Mouse (Mus musculus) limb, embryonic 14.5 days (tissue): ENCODE results near the gene Gm45213. TPM values are rescaled to one million over a fixed set of nuclear protein-coding genes. Genes with fewer than 3 reads are reported as not detected.

Source experiments
- ATAC-seq: fragments of 200-750 bp; cut with Nextera tagmentation; 2 replicates; pipeline ENCODE4 v1.8.0; 2017; ENCODE audit warnings: low read depth, moderate number of reproducible peaks, moderate TSS enrichment; ENCODE audit not compliant: low FRiP score
- DNase-seq: peaks from one replicate; pipeline ENCODE4 v3.0.0-alpha.2; 2015; ENCODE audit warnings: low spot score
- H3K27ac ChIP-seq: fragments of 300-500 bp; sonication (generic); replicated peaks from 2 replicates; pipeline ENCODE4 v1.5.1; 2014; ENCODE audit warnings: low read depth, mild to moderate bottlenecking, low read length, moderate library complexity, mixed read lengths
- H3K27me3 ChIP-seq: fragments of 300-500 bp; sonication (generic); 2 replicates; pipeline ENCODE4 v1.6.1; 2014; ENCODE audit warnings: low read length, mixed read lengths; ENCODE audit not compliant: control insufficient read depth, insufficient read depth
- H3K36me3 ChIP-seq: fragments of 300-500 bp; sonication (generic); 2 replicates; pipeline ENCODE4 v1.6.1; 2014; ENCODE audit warnings: mild to moderate bottlenecking, low read length, moderate library complexity, mixed read lengths; ENCODE audit not compliant: control insufficient read depth, insufficient read depth
- H3K4me1 ChIP-seq: fragments of 300-500 bp; sonication (generic); 2 replicates; pipeline ENCODE4 v1.6.1; 2014; ENCODE audit warnings: antibody characterized with exemption, low read length, mixed read lengths; ENCODE audit not compliant: control insufficient read depth, insufficient read depth
- H3K4me2 ChIP-seq: fragments of 300-500 bp; sonication (generic); replicated peaks from 2 replicates; pipeline ENCODE4 v1.6.1; 2014; ENCODE audit warnings: low read depth, mild to moderate bottlenecking, low read length, moderate library complexity; ENCODE audit not compliant: severe bottlenecking
- H3K4me3 ChIP-seq: fragments of 300-500 bp; sonication (generic); replicated peaks from 2 replicates; pipeline ENCODE4 v1.5.1; 2014; ENCODE audit warnings: low read length
- H3K9ac ChIP-seq: fragments of 300-500 bp; sonication (generic); 2 replicates; pipeline ENCODE4 v1.6.1; 2014; ENCODE audit warnings: mild to moderate bottlenecking, low read depth, low read length, moderate library complexity; ENCODE audit not compliant: severe bottlenecking
- H3K9me3 ChIP-seq: fragments of 300-500 bp; sonication (generic); 2 replicates; pipeline ENCODE4 v1.6.1; 2016; ENCODE audit warnings: low read length; ENCODE audit not compliant: control insufficient read depth
- POLR2A ChIP-seq: fragments of 200-500 bp; IDR thresholded peaks from 2 replicates; pipeline ENCODE4 v1.8.0; 2012; ENCODE audit warnings: inconsistent platforms, mild to moderate bottlenecking, moderate library complexity, borderline replicate concordance; ENCODE audit not compliant: insufficient read depth, insufficient read length; ENCODE audit errors: extremely low read depth
- WGBS: fragments of 180-500 bp; shearing (Covaris S2); extraction: QIAGEN DNeasy Blood & Tissue Kit; methylation state at CpG from one replicate; pipeline ENCODE4 v1.1.7; 2014; 5-methylcytosine and 5-hydroxymethylcytosine counted together
- polyA plus RNA-seq, 2 experiments: library from polyadenylated mRNA; depleted of rRNA in 1 of 2; stranded (reverse) in 1 of 2; unstranded in 1 of 2; fragments of >200 nt; fragmentation: Nextera tagmentation in 1 of 2; extraction: Ambion mirVana in 1 of 2; gene quantifications; 2 replicates each; pipeline versions ENCODE4 v1.2.1 to v1.2.3; 2012 to 2014

Gm45213 gene
- polyA plus RNA-seq, 2 experiments = not detected

GRCm38 (mm10) chr7:66076411-66076810 is 33.0 kb downstream of the Gm45213 start:
- Histone ChIP-seq H3K9ac (no peak overlapping the region), H3K27ac (no peak overlapping the region), H3K9me3 (no peaks in the 10 kb centered on the region), H3K4me1 (peaks cover 15% of the 10 kb centered on the region), H3K4me2 (no peak overlapping the region), H3K4me3 (no peak overlapping the region), H3K27me3 (no peaks in the 10 kb centered on the region), H3K36me3 (peaks cover 48% of the 10 kb centered on the region)
- 16% methylated on average over 2 of the region's 2 CpGs for WGBS
- DNase-seq = peak; percentile 47
- no peak for ATAC-seq
- no peak for TF ChIP-seq POLR2A

DNA sequence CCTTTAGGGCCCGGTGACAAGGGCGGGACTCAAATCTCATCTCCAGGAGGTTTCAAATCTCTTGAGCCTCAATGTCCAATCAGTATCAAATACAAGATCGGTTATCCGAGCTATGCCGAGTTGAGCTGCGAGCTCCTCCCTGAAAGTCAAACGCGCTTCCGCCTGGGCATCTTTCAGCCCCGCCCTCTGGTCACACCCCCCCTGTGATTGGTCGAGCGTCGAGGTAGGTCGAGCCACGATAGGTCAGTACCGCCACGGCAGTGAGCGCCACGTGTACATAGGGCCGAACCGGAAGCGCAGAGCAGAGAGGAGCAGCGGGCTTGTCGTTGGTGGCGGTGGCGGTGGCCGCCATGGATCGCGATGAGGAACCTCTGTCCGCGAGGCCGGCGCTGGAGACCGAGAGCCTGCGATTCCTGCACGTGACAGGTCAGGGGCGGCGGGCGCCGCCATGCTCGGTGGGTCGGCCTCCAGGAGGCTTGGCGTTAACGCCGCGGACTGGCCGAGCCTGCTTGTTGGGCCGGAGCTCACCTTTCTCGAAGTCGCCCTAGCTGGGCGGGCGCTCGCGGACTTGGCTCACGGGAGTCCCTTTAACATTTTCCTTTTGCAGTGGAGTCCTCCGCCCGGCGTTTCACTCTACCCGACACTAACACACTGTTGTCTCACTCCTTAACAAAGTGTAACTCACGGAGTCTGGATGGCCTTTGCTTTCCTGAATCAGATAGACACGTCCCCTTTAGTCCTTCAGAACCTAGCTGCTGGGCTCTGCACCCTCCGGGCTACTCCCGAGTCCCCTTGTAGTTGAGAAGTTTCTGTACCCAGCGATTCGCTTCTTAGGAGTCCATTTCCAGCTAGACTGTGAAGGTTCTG is 36.2 kb downstream of the Gm45213 start, which contains the start of gene Selenos:
Gene Selenos, plus strand, starts transcription at position 286 of the 867 bp plus-strand sequence.
- peak; percentile 99 for ATAC-seq
- H3K27me3 ChIP-seq = no peaks in the 10 kb centered on the region
- no peaks in the 10 kb centered on the region for H3K9me3 ChIP-seq
- H3K36me3 ChIP-seq = peaks cover 45% of the 10 kb centered on the region
- H3K4me1 ChIP-seq = peaks cover 16% of the 10 kb centered on the region
- H3K9ac ChIP-seq = peak within 1 kb of the TSS; percentile 86
- WGBS = under 1% methylated on average over 58 of the region's 65 CpGs
- DNase-seq = peak; percentile 97
- H3K4me2 ChIP-seq = peak within 1 kb of the TSS; percentile 72
- TF ChIP-seq POLR2A = peak; percentile 77; the same call in 1 of the 2 replicates
- peak within 1 kb of the TSS; percentile 81 for H3K27ac ChIP-seq
- H3K4me3 ChIP-seq = peak within 1 kb of the TSS; percentile 84

- no peak for ATAC-seq
Observed at GRCm38 (mm10) chr7:66080231-66080613, 36.8 kb downstream of the Gm45213 start.

GRCm38 (mm10) chr7:66083757-66084156 is 40.4 kb downstream of the Gm45213 start:
- Histone ChIP-seq H3K4me2 (no peak overlapping the region), H3K9ac (no peak overlapping the region), H3K27me3 (no peaks in the 10 kb centered on the region), H3K4me3 (no peak overlapping the region), H3K36me3 (peaks cover 67% of the 10 kb centered on the region), H3K4me1 (peaks cover 14% of the 10 kb centered on the region), H3K9me3 (no peaks in the 10 kb centered on the region), H3K27ac (no peak overlapping the region)
- 93% methylated on average over 6 of the region's 6 CpGs for WGBS
- ATAC-seq (no peak), DNase-seq (no peak)
- TF ChIP-seq POLR2A = no peak

More at GRCm38 (mm10) chr7:66080231-66080613, 36.8 kb downstream of the Gm45213 start:
- peak overlapping the region; percentile 86 for H3K9ac ChIP-seq
- peak overlapping the region; percentile 72 for H3K4me2 ChIP-seq
- no peak for TF ChIP-seq POLR2A
- H3K4me1 ChIP-seq = peaks cover 16% of the 10 kb centered on the region
- H3K27ac ChIP-seq = peak overlapping the region; percentile 81
- H3K36me3 ChIP-seq = peaks cover 45% of the 10 kb centered on the region
- WGBS = 36% methylated on average over 5 of the region's 5 CpGs
- H3K27me3 ChIP-seq = no peaks in the 10 kb centered on the region
- H3K9me3 ChIP-seq = no peaks in the 10 kb centered on the region
- DNase-seq = no peak
- peak overlapping the region; percentile 84 for H3K4me3 ChIP-seq

- Histone ChIP-seq H3K9me3 (no peaks in the 10 kb centered on the region), H3K4me1 (peaks cover 12% of the 10 kb centered on the region), H3K27ac (no peak overlapping the region), H3K27me3 (no peaks in the 10 kb centered on the region), H3K4me2 (no peak overlapping the region), H3K4me3 (no peak overlapping the region), H3K36me3 (peaks cover 74% of the 10 kb centered on the region), H3K9ac (no peak overlapping the region)
- WGBS = 75% methylated on average over 7 of the region's 7 CpGs
- TF ChIP-seq POLR2A = no peak
- ATAC-seq = no peak
- DNase-seq = no peak
Observed at GRCm38 (mm10) chr7:66084546-66084945, 41.1 kb downstream of the Gm45213 start.
